Mouse (Mus musculus) embryonic facial prominence, embryonic 13.5 days (tissue): ENCODE measurements around the gene Slc10a4. TPM values are rescaled to one million over a fixed set of nuclear protein-coding genes. Genes with fewer than 3 reads are reported as not detected.

ENCODE experiments used
- ATAC-seq: fragments of 200-750 bp; cut with Nextera tagmentation; 2 replicates; pipeline ENCODE4 v1.8.0; 2017; ENCODE audit warnings: low read depth; ENCODE audit not compliant: insufficient number of reproducible peaks, insufficient read depth, low FRiP score, low TSS enrichment
- H3K27ac ChIP-seq: fragments of 300-500 bp; sonication (generic); 2 replicates; pipeline ENCODE4 v1.5.1; 2015; ENCODE audit warnings: moderate library complexity, mild to moderate bottlenecking, inconsistent platforms
- H3K27me3 ChIP-seq: fragments of 300-500 bp; sonication (generic); 2 replicates; pipeline ENCODE4 v1.6.1; 2015; ENCODE audit warnings: mild to moderate bottlenecking, inconsistent platforms
- H3K36me3 ChIP-seq: fragments of 300-500 bp; sonication (generic); 2 replicates; pipeline ENCODE4 v1.6.1; 2015; ENCODE audit warnings: mild to moderate bottlenecking, inconsistent platforms
- H3K4me1 ChIP-seq: fragments of 300-500 bp; sonication (generic); 2 replicates; pipeline ENCODE4 v1.6.1; 2015; ENCODE audit warnings: inconsistent platforms
- H3K4me2 ChIP-seq: fragments of 300-500 bp; sonication (generic); 2 replicates; pipeline ENCODE4 v1.6.1; 2015; ENCODE audit warnings: moderate library complexity, mild to moderate bottlenecking, inconsistent platforms
- H3K4me3 ChIP-seq: fragments of 300-500 bp; sonication (generic); 2 replicates; pipeline ENCODE4 v1.5.1; 2015; ENCODE audit warnings: mild to moderate bottlenecking, inconsistent platforms
- H3K9ac ChIP-seq: fragments of 300-500 bp; sonication (generic); 2 replicates; pipeline ENCODE4 v1.6.1; 2015; ENCODE audit warnings: mild to moderate bottlenecking, inconsistent platforms
- H3K9me3 ChIP-seq: fragments of 300-500 bp; sonication (generic); 2 replicates; pipeline ENCODE4 v1.6.1; 2016; ENCODE audit warnings: inconsistent platforms
- WGBS: fragments of 180-500 bp; shearing (Covaris S2); methylation state at CpG from one replicate; pipeline ENCODE4 v1.1.7; 2015; ENCODE audit warnings: mixed read lengths; 5-methylcytosine and 5-hydroxymethylcytosine counted together
- polyA plus RNA-seq: library from polyadenylated mRNA; unstranded; fragments of >200 nt; fragmentation: Nextera tagmentation; extraction: Ambion mirVana; gene quantifications from 2 replicates; pipeline ENCODE4 v1.2.1, GENCODE M21; 2015

Gene Slc10a4
- polyA plus RNA-seq: 0.66 and 1.5 TPM in 2 replicates

DNA sequence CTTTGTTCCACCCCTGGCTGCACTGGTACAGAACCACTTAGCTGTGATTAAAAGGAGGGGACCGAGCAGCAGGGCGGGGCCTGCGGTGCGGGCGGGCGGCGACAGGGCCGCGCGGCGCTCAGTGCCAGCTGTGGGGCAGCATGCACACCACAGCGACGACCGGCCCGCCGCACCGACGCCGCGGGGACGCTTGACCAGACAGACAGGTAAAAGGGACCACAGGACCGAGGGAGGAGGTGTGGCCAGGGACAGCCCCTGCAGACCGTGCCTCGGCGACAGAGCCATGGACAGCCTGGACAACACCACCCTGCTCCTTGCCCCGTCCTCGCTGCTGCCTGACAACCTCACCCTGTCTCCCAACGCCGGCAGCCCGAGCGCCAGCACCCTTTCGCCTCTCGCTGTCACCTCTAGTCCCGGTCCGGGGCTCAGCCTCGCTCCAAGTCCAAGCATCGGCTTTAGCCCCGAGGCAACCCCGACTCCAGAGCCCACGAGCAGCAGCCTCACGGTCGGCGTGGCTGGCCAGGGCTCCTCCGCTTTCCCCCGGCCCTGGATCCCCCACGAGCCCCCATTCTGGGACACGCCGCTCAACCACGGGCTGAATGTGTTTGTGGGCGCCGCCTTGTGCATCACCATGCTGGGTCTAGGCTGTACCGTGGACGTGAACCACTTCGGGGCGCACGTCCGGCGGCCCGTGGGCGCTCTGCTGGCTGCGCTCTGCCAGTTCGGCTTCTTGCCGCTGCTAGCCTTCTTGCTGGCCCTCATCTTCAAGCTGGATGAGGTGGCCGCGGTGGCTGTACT is at the start of gene Slc10a4:
Slc10a4 (plus strand) TSS at position 100 of the 798 bp plus-strand sequence.
- ATAC-seq: peak; percentile 75
- H3K36me3 ChIP-seq: no peaks in the 10 kb centered on the region
- 7% methylated on average over 62 of the region's 65 CpGs for WGBS
- H3K9me3 ChIP-seq: no peaks in the 10 kb centered on the region
- peak within 1 kb of the TSS; percentile 84 for H3K4me2 ChIP-seq
- H3K9ac ChIP-seq: peak within 1 kb of the TSS; percentile 65
- peak within 1 kb of the TSS; percentile 47 for H3K4me3 ChIP-seq
- H3K4me1 ChIP-seq: peaks cover 10% of the 10 kb centered on the region
- no peak within 1 kb of the TSS for H3K27ac ChIP-seq
- peaks cover 38% of the 10 kb centered on the region for H3K27me3 ChIP-seq

GRCm38 (mm10) chr5:72957281-72957680 is 49.4 kb upstream of the Slc10a4 start:
- H3K9ac ChIP-seq: no peak overlapping the region
- ATAC-seq: no peak
- WGBS: 89% methylated on average over 17 of the region's 17 CpGs
- no peaks in the 10 kb centered on the region for H3K27me3 ChIP-seq
- H3K36me3 ChIP-seq: peaks cover 10% of the 10 kb centered on the region
- H3K4me2 ChIP-seq: no peak overlapping the region
- H3K27ac ChIP-seq: no peak overlapping the region
- no peak overlapping the region for H3K4me3 ChIP-seq
- no peaks in the 10 kb centered on the region for H3K4me1 ChIP-seq
- H3K9me3 ChIP-seq: no peaks in the 10 kb centered on the region

GRCm38 (mm10) chr5:72960096-72960495 is 46.6 kb upstream of the Slc10a4 start:
- Histone ChIP-seq H3K36me3 (peaks cover 21% of the 10 kb centered on the region), H3K9me3 (no peaks in the 10 kb centered on the region), H3K4me2 (no peak overlapping the region), H3K4me1 (no peaks in the 10 kb centered on the region), H3K27ac (no peak overlapping the region), H3K27me3 (no peaks in the 10 kb centered on the region), H3K4me3 (no peak overlapping the region), H3K9ac (no peak overlapping the region)
- WGBS: 81% methylated on average over 6 of the region's 6 CpGs
- ATAC-seq: no peak

GRCm38 (mm10) chr5:72965706-72966105 is 41.0 kb upstream of the Slc10a4 start:
- no peaks in the 10 kb centered on the region for H3K4me1 ChIP-seq
- no peak overlapping the region for H3K27ac ChIP-seq
- H3K9ac ChIP-seq: no peak overlapping the region
- no peak for ATAC-seq
- no peaks in the 10 kb centered on the region for H3K9me3 ChIP-seq
- no peak overlapping the region for H3K4me3 ChIP-seq
- 85% methylated on average over 3 of the region's 3 CpGs for WGBS
- H3K27me3 ChIP-seq: no peaks in the 10 kb centered on the region
- H3K36me3 ChIP-seq: peaks cover 41% of the 10 kb centered on the region
- H3K4me2 ChIP-seq: no peak overlapping the region

DNA sequence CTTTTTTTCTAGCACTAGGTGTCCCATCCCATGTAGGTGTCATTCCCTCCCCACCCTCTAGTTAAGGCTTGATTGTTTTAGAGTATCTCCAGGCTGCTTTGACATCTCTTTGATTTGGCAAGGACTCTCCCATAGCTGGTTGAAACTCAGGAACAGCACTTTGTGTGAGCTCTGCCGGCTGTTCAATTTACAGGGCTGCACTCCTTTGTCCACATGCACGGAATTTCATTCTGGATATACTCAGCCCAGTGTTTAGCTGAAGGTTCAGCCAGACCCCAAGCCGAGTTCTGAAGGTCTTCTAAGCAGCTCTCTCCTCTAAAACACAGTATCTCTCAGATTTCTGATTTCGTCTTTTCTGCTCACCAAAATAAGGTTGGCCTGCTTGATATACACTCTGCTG is 34.2 kb upstream of the Slc10a4 start:
- no peak overlapping the region for H3K4me3 ChIP-seq
- peaks cover 53% of the 10 kb centered on the region for H3K36me3 ChIP-seq
- H3K27ac ChIP-seq: no peak overlapping the region
- WGBS: 75% methylated on average over 4 of the region's 4 CpGs
- H3K9ac ChIP-seq: no peak overlapping the region
- H3K9me3 ChIP-seq: no peaks in the 10 kb centered on the region
- ATAC-seq: no peak
- H3K27me3 ChIP-seq: no peaks in the 10 kb centered on the region
- H3K4me2 ChIP-seq: no peak overlapping the region
- no peaks in the 10 kb centered on the region for H3K4me1 ChIP-seq

GRCm38 (mm10) chr5:72972934-72973333 is 33.7 kb upstream of the Slc10a4 start:
- H3K36me3 ChIP-seq: peaks cover 54% of the 10 kb centered on the region
- no peaks in the 10 kb centered on the region for H3K27me3 ChIP-seq
- no peak for ATAC-seq
- H3K9me3 ChIP-seq: no peaks in the 10 kb centered on the region
- H3K4me3 ChIP-seq: no peak overlapping the region
- H3K4me1 ChIP-seq: no peaks in the 10 kb centered on the region
- 62% methylated on average over 5 of the region's 5 CpGs for WGBS
- H3K9ac ChIP-seq: no peak overlapping the region
- no peak overlapping the region for H3K27ac ChIP-seq
- H3K4me2 ChIP-seq: no peak overlapping the region

- no peaks in the 10 kb centered on the region for H3K27me3 ChIP-seq
- no peak for ATAC-seq
- H3K36me3 ChIP-seq: peaks cover 47% of the 10 kb centered on the region
- H3K9ac ChIP-seq: no peak within 1 kb of the TSS
- no peak within 1 kb of the TSS for H3K4me2 ChIP-seq
- H3K4me3 ChIP-seq: no peak within 1 kb of the TSS
- no peaks in the 10 kb centered on the region for H3K4me1 ChIP-seq
- no peaks in the 10 kb centered on the region for H3K9me3 ChIP-seq
- WGBS: 97% methylated on average over 7 of the region's 7 CpGs
- H3K27ac ChIP-seq: no peak within 1 kb of the TSS
Measured at GRCm38 (mm10) chr5:72974602-72975001, 32.1 kb upstream of the Slc10a4 start, which contains the start of gene Gm10135. Gene Gm10135, minus strand, starts transcription at chr5:72974702.

DNA sequence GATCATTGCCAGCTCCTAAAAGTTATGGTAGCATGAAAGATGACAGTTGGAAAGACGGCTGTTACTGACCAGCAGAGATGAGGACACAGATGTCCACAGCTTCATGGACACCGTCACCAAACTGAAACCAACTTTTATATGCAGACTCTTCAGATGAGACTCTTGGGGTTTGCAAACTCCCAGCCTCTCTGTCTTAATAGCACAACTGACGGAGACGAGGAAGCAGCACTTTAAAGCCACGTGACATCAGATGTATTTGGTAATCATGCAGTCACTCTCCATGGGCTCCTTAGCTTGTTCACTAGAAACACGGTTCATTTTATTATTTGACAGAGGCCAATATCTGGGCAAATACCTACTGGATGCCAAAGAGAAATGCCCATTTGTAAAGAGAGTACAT is 30.7 kb upstream of the Slc10a4 start:
- no peak overlapping the region for H3K9ac ChIP-seq
- H3K9me3 ChIP-seq: no peaks in the 10 kb centered on the region
- no peak for ATAC-seq
- peaks cover 52% of the 10 kb centered on the region for H3K36me3 ChIP-seq
- H3K4me3 ChIP-seq: no peak overlapping the region
- H3K4me2 ChIP-seq: no peak overlapping the region
- WGBS: 92% methylated on average over 6 of the region's 6 CpGs
- no peaks in the 10 kb centered on the region for H3K27me3 ChIP-seq
- H3K4me1 ChIP-seq: no peaks in the 10 kb centered on the region
- no peak overlapping the region for H3K27ac ChIP-seq

GRCm38 (mm10) chr5:72976539-72976938 is 30.1 kb upstream of the Slc10a4 start:
- H3K4me1 ChIP-seq: no peaks in the 10 kb centered on the region
- no peak overlapping the region for H3K9ac ChIP-seq
- H3K4me2 ChIP-seq: no peak overlapping the region
- no peak overlapping the region for H3K27ac ChIP-seq
- no peak overlapping the region for H3K4me3 ChIP-seq
- H3K27me3 ChIP-seq: no peaks in the 10 kb centered on the region
- ATAC-seq: no peak
- H3K36me3 ChIP-seq: peaks cover 55% of the 10 kb centered on the region
- H3K9me3 ChIP-seq: no peaks in the 10 kb centered on the region
- WGBS: 79% methylated on average over 4 of the region's 4 CpGs

- peaks cover 18% of the 10 kb centered on the region for H3K36me3 ChIP-seq
- 5% methylated on average over 2 of the region's 2 CpGs for WGBS
Measured at GRCm38 (mm10) chr5:72984091-72984490, 22.6 kb upstream of the Slc10a4 start.

DNA sequence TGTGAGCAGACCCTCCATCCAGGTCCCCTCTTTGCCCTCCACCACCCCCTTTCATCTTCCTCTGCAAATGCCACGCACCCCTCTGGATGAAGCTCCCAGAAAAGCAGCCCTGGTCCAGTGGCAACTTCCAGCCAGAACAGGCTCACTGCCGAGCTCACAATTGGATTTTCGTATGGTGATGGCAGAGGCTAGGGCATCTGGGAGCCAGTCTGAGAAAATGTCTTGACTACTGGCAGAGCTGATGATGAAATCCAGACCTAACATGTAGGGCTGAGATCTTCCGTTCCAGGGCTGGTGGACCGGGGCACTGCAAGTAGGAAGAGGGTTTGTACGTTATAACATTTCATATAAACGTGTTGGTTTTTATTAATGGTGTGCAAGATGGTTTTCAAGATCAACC is 18.9 kb upstream of the Slc10a4 start:
- H3K4me3 ChIP-seq: no peak overlapping the region
- no peaks in the 10 kb centered on the region for H3K27me3 ChIP-seq
- no peak overlapping the region for H3K27ac ChIP-seq
- H3K4me1 ChIP-seq: peaks cover 14% of the 10 kb centered on the region; the same call in 1 of the 2 replicates
- 75% methylated on average over 7 of the region's 7 CpGs for WGBS
- H3K4me2 ChIP-seq: no peak overlapping the region
- H3K36me3 ChIP-seq: no peaks in the 10 kb centered on the region
- no peaks in the 10 kb centered on the region for H3K9me3 ChIP-seq
- ATAC-seq: no peak
- no peak overlapping the region for H3K9ac ChIP-seq

More at GRCm38 (mm10) chr5:72984091-72984490, 22.6 kb upstream of the Slc10a4 start:
- Histone ChIP-seq H3K9ac (no peak overlapping the region), H3K4me1 (peaks cover 12% of the 10 kb centered on the region), H3K27ac (no peak overlapping the region), H3K9me3 (no peaks in the 10 kb centered on the region), H3K4me2 (no peak overlapping the region), H3K27me3 (no peaks in the 10 kb centered on the region), H3K4me3 (no peak overlapping the region)
- ATAC-seq: no peak

GRCm38 (mm10) chr5:72989756-72990155 is 16.9 kb upstream of the Slc10a4 start:
- no peak for ATAC-seq
- Histone ChIP-seq H3K27me3 (no peaks in the 10 kb centered on the region), H3K4me2 (no peak overlapping the region), H3K27ac (no peak overlapping the region), H3K9me3 (no peaks in the 10 kb centered on the region), H3K4me1 (peaks cover 13% of the 10 kb centered on the region), H3K9ac (no peak overlapping the region), H3K36me3 (no peaks in the 10 kb centered on the region), H3K4me3 (no peak overlapping the region)
- 40% methylated on average over 8 of the region's 8 CpGs for WGBS
